Mouse (Mus musculus): ENCODE results near the gene Olfr872.
"Not testable (repeated sequence)": the region's sequence is repeated elsewhere in the genome, so short reads cannot be mapped to it uniquely, and the experiment has no call there.

GRCm38 (mm10) chr9:20203413-20203984 lies 33.4 kb upstream of the Olfr872 start:
- TF ChIP-seq HCFC1 (IDR thresholded peaks at IDR 0.05; ENCODE audit: low read depth, low read length); MYB (IDR thresholded peaks at IDR 0.05; ENCODE audit: low read depth, low read length); SMC3 (IDR thresholded peaks at IDR 0.05; ENCODE audit: low read depth, low read length); RCOR1 (IDR thresholded peaks at IDR 0.05; ENCODE audit: low read depth, low read length); POLR2AphosphoS2 (IDR thresholded peaks at IDR 0.05; ENCODE audit: low read length); TBP (IDR thresholded peaks at IDR 0.05; ENCODE audit: low read depth, low read length); TAL1 (IDR thresholded peaks at IDR 0.05; ENCODE audit: low read length); CTCF (IDR thresholded peaks at IDR 0.05 in 2 of 3, conservative IDR thresholded peaks at IDR 0.05 in 1 of 3; ENCODE audit: control insufficient read depth in 1 of 3, insufficient read depth in 1 of 3, low read depth in 2 of 3, low read length in 3 of 3, poor library complexity in 1 of 3, severe bottlenecking in 1 of 3); NELFE (IDR thresholded peaks at IDR 0.05; ENCODE audit: low read depth, low read length); MEF2A (IDR thresholded peaks at IDR 0.05; ENCODE audit: extremely low read depth, insufficient replicate concordance, low read depth, low read length, poor library complexity, severe bottlenecking): not testable (repeated sequence)
- TF ChIP-seq POLR2A (IDR thresholded peaks at IDR 0.05; ENCODE audit: control insufficient read depth in 1 of 2, insufficient read depth in 1 of 2, low read depth in 1 of 2, low read length in 2 of 2, poor library complexity in 1 of 2) (0 out of 4 replicates have a peak, but pooled peaks of 1 of the 2 experiments have one; percentile 41), TCF12 (IDR thresholded peaks at IDR 0.05; ENCODE audit: low read depth, low read length) (0 out of 2 replicates have a peak, but pooled peaks have one; percentile 7), MYC (IDR thresholded peaks at IDR 0.05; ENCODE audit: low read depth, low read length) (0 out of 2 replicates have a peak, but pooled peaks have one; percentile 53)
